Mouse (Mus musculus): ENCODE measurements around the gene Xirp2.
"Not testable (repeated sequence)": the region's sequence is repeated elsewhere in the genome, so short reads cannot be mapped to it uniquely, and the experiment has no call there.

Xirp2 gene

GRCm38 (mm10) chr2:67445780-67446179 is at the start of gene Xirp2:
Xirp2 (plus strand) TSS chr2:67446002.
- no peak for DNase-seq (ENCODE audit: low read depth, low spot score)

- DNase-seq (ENCODE audit: low read depth, low spot score), result not testable (repeated sequence)
Observed at GRCm38 (mm10) chr2:67413425-67413824, 32.4 kb upstream of the Xirp2 start, which contains the start of gene Gm21830. Gm21830 (plus strand) TSS chr2:67413725.

- no peak for DNase-seq (ENCODE audit: low read depth, low spot score)
Observed at GRCm38 (mm10) chr2:67420853-67421252, 24.9 kb upstream of the Xirp2 start.

- no peak for DNase-seq (ENCODE audit: low read depth, low spot score)
Observed at GRCm38 (mm10) chr2:67422799-67423198, 23.0 kb upstream of the Xirp2 start.

DNA sequence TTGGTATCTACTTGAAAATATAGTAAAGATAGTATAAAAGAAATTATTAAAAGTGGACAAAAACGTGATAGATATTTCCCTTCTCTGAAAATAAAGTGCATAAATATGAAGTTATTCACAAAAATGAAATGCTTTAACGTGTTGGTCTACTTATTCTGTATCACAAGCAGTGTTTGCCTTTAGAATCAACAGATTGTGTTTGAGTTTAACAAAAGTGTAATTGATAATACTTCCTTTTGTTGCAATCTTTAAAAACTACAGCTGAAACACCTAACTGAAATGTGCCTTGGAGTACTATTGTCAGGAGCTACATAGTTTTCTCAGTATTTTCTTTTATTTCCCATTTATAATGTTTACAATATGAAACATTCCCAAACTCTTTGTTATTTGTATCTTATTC is 12.7 kb upstream of the Xirp2 start, which contains the start of gene Gm26727:
Gene Gm26727 (minus strand): TSS at position 101 of the 400 bp plus-strand sequence.
- no peak for DNase-seq (ENCODE audit: low read depth, low spot score)

DNA sequence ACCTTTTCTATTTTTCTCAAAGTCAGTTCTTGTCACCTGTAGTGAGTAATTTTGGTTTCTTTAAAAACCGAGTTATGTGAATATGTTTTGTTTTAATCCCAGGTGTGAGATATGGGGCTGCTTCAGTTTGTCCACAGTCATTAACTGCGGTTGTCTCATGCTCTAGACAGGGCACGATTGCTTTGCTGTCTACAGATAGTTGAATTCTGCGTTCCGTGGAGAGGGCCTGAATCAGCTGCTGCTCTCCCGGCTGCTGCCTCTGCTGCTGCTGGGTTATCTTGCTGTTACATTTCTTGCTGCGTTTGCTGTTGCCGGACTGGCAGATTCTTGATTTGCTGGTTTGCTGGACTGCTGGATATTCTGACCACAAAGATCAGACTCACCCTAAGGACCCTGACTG is 7.5 kb upstream of the Xirp2 start:
- DNase-seq (ENCODE audit: low read depth, low spot score), result no peak

DNA sequence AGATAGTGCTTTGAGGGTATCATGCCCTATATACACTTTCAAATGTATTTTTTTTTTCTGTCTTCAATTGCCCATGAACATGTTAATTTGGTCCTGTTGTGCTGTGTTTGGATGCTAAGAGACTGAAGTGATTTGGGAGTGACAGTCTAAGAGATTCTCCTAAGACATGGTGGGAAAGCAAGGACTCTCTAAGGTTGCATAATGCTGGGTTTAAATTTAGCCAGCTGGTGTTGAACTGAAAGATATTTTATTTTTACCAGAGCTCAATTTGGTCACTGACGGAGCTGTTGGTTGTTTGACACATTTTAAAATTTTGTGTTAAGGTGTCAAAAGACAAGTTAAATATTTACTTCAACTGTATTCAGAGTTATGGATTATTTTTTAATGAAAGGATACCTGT is 970 bp downstream of the Xirp2 start:
- peak; percentile 15 for DNase-seq (ENCODE audit: low read depth, low spot score)

DNA sequence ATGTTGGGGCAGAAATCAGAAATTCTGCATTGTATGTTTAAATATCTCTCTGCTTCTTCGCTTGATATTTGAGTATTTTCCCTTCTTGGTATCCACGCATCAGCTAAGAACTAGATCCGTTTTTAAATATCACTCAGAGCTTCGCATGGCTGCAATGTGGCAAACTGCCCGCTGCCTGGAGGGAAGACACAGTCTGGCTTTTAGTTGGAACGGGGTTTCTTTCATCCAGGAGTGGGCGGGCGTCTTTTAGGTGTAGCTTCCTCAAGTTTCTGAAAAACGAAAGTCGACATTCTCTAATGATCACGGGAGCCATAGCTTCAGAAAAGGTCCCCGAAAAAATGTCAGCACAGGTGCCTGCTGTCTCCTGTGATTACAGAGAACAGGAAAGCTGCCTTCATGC is 1.4 kb downstream of the Xirp2 start:
- DNase-seq (ENCODE audit: low read depth, low spot score), result peak; percentile 35

DNA sequence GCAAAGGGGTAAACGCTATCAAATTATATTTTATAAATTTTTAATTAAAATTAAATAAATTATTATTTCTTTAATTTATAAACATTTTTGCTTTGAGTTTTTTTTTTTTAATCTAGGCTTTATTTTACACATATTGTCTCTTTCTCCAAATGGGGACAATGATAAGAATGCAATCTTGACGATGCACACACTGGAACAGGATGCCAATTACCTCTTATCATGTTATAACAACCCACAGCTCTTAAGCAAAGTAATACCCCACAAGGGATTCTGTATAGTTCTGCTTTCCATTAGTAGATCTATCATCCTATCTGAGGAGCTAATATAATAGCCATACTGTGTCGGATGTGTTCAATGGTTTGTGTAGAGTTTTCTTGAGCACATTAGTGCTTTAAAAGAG is 15.1 kb downstream of the Xirp2 start:
- no peak for DNase-seq (ENCODE audit: low read depth, low spot score)

GRCm38 (mm10) chr2:67467036-67467435 is 21.2 kb downstream of the Xirp2 start:
- no peak for DNase-seq (ENCODE audit: low read depth, low spot score)

- DNase-seq (ENCODE audit: low read depth, low spot score), result not testable (repeated sequence)
Observed at GRCm38 (mm10) chr2:67470030-67470429, 24.2 kb downstream of the Xirp2 start.

- no peak for DNase-seq (ENCODE audit: low read depth, low spot score)
Observed at GRCm38 (mm10) chr2:67477753-67478152, 32.0 kb downstream of the Xirp2 start.

- no peak for DNase-seq (ENCODE audit: low read depth, low spot score)
Observed at GRCm38 (mm10) chr2:67481051-67481450, 35.2 kb downstream of the Xirp2 start.

DNA sequence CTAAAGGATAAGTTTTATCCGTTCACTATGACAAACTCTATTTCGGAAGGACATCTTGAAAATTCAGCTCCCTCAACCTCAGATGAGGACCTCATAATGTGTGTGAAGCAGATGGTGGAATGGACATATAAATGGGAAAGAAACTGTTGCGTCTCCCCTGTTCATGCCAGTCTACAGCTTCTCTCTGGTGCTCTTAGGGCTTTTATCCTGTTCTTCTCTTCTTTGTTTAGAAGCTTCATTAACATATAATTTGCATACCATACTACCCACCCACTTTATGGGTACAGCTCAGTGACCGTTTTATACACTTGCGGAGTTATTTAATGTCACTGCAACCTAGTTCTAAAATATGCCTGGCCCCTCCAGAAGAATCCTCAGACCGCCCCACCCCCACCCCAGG is 40.9 kb downstream of the Xirp2 start:
- DNase-seq (ENCODE audit: low read depth, low spot score), result no peak

DNA sequence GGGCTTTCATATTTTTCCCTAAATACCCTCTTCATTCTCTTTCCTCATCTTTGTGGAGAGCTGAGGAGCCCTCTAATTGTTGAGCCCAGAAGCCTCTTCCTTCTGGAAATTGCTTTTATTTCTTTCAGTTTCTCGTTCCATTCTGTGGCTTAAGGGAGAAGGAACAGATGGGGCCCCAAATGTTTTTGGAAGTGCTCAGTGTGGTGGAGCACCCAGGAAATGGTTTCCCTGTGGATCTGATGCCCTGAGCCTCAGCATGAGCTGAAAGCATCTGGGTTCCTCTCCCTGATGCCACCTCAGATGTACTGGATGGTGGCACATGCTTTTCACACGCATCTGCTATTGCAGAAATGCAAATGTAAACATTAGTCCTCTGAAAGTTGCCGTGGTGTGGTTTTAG is 41.4 kb downstream of the Xirp2 start:
- DNase-seq (ENCODE audit: low read depth, low spot score), result peak; percentile 53

DNA sequence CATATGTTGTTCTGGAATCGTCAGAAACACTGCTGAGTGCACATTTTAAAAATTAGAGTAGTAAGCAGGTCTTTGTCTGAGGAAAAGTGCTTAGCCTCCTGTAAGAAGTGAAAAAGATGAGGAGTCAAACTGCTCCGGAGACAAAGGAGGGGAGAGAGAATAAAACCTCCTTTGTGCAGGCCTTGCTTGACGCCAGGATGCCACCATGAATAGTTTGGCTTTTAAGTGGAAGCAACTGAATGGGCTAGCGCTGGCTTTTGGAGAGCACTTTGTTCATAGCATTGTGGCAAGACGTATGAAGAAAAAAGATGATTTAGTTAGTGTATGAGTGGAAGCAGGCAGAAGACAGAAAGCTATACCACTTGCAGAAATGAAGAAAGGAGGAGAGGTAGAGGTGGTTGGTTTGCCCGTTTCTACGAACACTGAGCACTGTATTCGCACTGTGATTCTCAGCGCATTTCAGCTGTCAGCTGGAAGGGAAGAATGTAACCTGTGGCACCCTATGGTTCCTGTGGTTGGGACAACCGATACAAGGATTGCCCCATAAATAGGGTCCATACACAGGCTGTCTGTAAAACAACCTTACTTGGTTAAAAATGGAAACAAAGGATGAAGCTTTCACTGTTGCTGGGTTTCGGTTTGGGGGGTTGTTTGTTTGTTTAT is 42.8 kb downstream of the Xirp2 start:
- no peak for DNase-seq (ENCODE audit: low read depth, low spot score)

DNA sequence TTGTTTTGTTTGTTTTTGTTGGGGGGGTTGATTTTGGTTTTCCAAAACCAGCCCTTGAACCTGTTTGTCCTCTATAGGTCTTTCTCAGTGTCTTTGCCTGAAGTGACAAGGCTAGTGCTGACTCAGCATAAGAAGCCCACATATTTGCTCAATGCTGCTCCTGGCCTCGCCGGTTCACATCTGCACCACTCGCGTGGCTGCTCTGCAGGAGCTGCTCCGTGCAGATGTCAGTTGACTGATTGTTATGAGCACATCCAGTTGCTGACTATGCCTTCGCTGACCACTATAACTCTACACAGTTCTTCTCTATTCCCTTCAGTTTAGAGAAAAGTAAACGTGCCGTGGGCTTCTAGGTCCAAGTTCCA is 43.3 kb downstream of the Xirp2 start:
- DNase-seq (ENCODE audit: low read depth, low spot score), result no peak

DNA sequence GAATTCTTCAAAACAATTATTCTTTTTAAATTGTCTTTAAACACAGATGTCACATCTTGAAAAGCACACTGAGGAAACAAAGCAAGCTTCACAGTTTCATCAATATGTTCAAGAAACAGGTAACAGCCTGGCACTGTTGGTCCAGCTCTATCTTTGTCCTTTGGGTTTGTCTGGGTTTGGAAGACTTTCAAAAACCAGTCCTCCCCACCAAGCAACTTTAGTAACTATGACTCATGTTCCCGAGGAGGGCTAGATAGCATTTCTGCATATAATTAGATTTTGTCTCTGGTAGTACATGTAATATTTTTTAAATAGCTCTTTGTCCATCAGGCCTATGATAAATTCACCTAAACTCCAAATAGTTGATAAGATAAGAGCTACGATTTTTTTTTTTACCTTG is 59.7 kb downstream of the Xirp2 start:
- peak; percentile 50 for DNase-seq (ENCODE audit: low read depth, low spot score)

- peak; percentile 69 for DNase-seq (ENCODE audit: low read depth, low spot score)
Observed at GRCm38 (mm10) chr2:67516405-67516804, 70.6 kb downstream of the Xirp2 start.

- DNase-seq (ENCODE audit: low read depth, low spot score), result no peak
Observed at GRCm38 (mm10) chr2:67535347-67535746, 89.5 kb downstream of the Xirp2 start.

DNA sequence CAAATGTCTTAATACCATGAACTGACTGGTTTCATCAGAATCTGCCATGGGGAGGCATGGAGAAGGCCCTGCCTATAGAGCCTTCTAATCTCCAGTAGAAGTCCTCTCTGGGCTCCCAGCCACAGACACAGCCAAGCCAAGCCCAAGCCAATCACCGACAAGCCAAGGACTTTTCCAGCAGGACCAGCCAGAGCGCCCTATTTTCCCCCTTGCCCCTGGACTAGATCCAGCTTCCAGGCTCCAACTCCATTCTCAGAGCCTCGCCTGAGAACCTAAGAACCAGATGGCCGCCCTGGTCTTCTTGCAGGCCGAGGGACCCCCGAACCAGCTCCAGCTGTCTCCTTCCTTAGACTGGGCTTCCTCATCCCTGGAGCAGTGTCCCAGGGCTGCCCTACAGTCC is 93.6 kb downstream of the Xirp2 start:
- DNase-seq (ENCODE audit: low read depth, low spot score), result no peak

DNA sequence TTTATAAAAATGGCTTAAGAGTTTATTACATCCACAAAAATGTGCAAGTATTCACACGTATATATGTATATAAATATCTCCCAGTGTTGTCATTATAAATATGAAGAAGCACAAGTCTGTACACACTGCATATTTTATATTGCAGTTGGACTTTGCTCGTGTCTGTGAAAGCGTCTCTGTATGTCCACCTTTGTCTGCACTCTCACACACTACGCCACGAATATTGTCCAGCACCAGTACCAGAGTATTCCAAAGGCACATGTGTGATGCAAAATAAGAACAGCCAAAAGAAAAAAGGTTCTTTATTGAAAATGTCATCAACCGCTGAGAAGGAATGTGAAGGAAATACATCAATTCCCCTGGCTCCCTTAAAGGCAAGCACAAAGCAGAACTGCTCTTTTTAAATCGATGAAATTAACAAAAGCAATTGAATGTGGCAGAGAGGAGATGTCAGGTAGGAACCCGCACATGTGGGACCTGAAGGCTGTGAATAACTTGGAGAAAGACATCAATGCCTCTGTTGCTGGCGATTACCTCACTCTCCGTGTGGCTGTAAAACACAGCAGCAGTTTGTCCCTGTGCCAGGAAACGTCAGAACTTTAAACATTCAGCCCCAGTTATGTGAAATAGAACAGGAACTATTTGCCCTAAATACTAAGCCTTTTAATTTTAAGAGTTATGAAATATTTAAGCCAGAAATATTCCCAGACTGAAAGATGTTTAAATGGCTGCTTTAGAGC is 96.3 kb downstream of the Xirp2 start:
- no peak for DNase-seq (ENCODE audit: low read depth, low spot score)

DNA sequence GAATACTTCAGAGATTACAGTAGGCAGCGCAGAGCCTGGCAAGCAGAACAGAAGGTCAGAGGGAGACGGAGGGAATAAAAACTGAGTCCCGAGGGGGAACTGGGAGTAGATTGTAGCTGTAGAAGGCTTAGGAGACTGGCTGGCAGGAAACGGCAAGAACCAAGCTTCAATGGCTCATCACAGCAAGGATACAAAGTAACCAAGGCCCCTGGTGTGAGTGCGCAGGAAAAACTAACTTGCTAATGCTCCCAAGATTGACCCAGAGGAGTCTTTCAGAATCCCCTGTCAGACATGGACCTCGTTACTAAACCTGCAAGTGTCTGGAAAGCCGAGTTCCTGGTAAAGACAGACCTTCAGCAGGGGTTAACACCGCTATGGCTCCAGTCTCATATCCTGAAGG is 98.6 kb downstream of the Xirp2 start:
- DNase-seq (ENCODE audit: low read depth, low spot score), result no peak
